ENCODE assay signal across 20 mouse cellular contexts in the genomic region with DNA sequence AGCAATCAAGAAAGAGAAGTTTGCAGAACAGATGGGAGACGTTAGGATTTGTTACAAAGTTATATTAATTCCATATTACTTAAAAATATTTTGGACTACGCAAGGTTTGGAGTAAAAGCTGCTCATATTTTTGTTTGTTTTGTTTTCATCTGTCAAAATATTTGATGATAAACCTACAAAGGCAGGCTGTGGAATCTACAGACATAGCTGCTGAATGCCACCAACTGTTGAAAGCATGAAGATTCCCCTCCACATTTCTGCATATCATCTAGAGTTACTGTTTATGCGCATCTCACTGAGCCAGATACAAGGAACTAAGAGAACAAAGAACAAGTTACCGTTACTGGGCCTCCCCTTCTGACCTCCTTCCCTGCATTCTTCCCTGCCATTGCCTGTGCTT.
A peak's percentile ranks its signal among the peaks of the same experiment; 100 is the strongest.
DNase-seq lines count a peak whose midpoint lies in the region; ATAC-seq and TF ChIP-seq lines count a peak whose summit lies in the region.
"Had no signal": no experiment of that assay in that cellular context is flagged by ENCODE, and none has a peak within 500 bp of the region (broad histone marks: within the 10 kb centered on the region; RNA-seq: fewer than 3 reads in every experiment).

No protein-coding gene starts in this region.

- no peak overlapping the region for H3K9ac ChIP-seq in embryonic facial prominence, embryonic 11.5 days (replicated peaks; ENCODE audit: low read length)
- H3K9ac ChIP-seq in forebrain, embryonic 15.5 days (replicated peaks): no peak overlapping the region
- H3K9ac ChIP-seq in forebrain, postnatal 0 days: no peak overlapping the region
- H3K9ac ChIP-seq in forebrain, embryonic 13.5 days: no peak overlapping the region
- H3K9ac ChIP-seq: embryonic facial prominence, embryonic 12.5 days had no signal

- no peak overlapping the region for H3K4me2 ChIP-seq in embryonic facial prominence, embryonic 11.5 days (ENCODE audit: low read depth, low read length)
- H3K4me2 ChIP-seq in forebrain, embryonic 15.5 days (replicated peaks): no peak overlapping the region
- no peak overlapping the region for H3K4me2 ChIP-seq in forebrain, postnatal 0 days (ENCODE audit: low read depth)
- H3K4me2 ChIP-seq in forebrain, embryonic 13.5 days: no peak overlapping the region
- H3K4me2 ChIP-seq: embryonic facial prominence, embryonic 12.5 days had no signal

- H3K36me3 ChIP-seq in embryonic facial prominence, embryonic 11.5 days (replicated peaks; ENCODE audit: control insufficient read depth, insufficient read depth, low read depth, low read length): no peaks in the 10 kb centered on the region
- no peaks in the 10 kb centered on the region for H3K36me3 ChIP-seq in embryonic facial prominence, embryonic 10.5 days (replicated peaks)
- no peaks in the 10 kb centered on the region for H3K36me3 ChIP-seq in forebrain, embryonic 15.5 days
- H3K36me3 ChIP-seq in forebrain, embryonic 10.5 days (replicated peaks): no peaks in the 10 kb centered on the region
- no peaks in the 10 kb centered on the region for H3K36me3 ChIP-seq in forebrain, postnatal 0 days (ENCODE audit: insufficient read depth)
- no peaks in the 10 kb centered on the region for H3K36me3 ChIP-seq in forebrain, embryonic 13.5 days (ENCODE audit: poor library complexity, severe bottlenecking)
- H3K36me3 ChIP-seq: embryonic facial prominence, embryonic 12.5 days; G1E had no signal

- no peaks in the 10 kb centered on the region for H3K27me3 ChIP-seq in embryonic facial prominence, embryonic 11.5 days (ENCODE audit: control insufficient read depth, insufficient read depth, low read length)
- H3K27me3 ChIP-seq in embryonic facial prominence, embryonic 10.5 days (replicated peaks; ENCODE audit: low read depth, poor library complexity, severe bottlenecking): no peaks in the 10 kb centered on the region
- no peaks in the 10 kb centered on the region for H3K27me3 ChIP-seq in forebrain, embryonic 15.5 days
- H3K27me3 ChIP-seq in forebrain, embryonic 10.5 days (ENCODE audit: poor library complexity, severe bottlenecking): no peaks in the 10 kb centered on the region
- no peaks in the 10 kb centered on the region for H3K27me3 ChIP-seq in forebrain, postnatal 0 days (ENCODE audit: insufficient read depth, low read length)
- H3K27me3 ChIP-seq in forebrain, embryonic 13.5 days: no peaks in the 10 kb centered on the region
- H3K27me3 ChIP-seq: CH12.LX; embryonic facial prominence, embryonic 12.5 days had no signal

- no peaks in the 10 kb centered on the region for H3K9me3 ChIP-seq in embryonic facial prominence, embryonic 11.5 days (replicated peaks; ENCODE audit: control insufficient read depth, low read length)
- H3K9me3 ChIP-seq in embryonic facial prominence, embryonic 10.5 days: no peaks in the 10 kb centered on the region
- no peaks in the 10 kb centered on the region for H3K9me3 ChIP-seq in forebrain, embryonic 15.5 days
- H3K9me3 ChIP-seq in forebrain, embryonic 10.5 days: no peaks in the 10 kb centered on the region
- no peaks in the 10 kb centered on the region for H3K9me3 ChIP-seq in forebrain, postnatal 0 days (ENCODE audit: low read length)
- H3K9me3 ChIP-seq in forebrain, embryonic 13.5 days (replicated peaks): no peaks in the 10 kb centered on the region
- H3K9me3 ChIP-seq: embryonic facial prominence, embryonic 12.5 days; G1E had no signal

- no peak overlapping the region for H3K4me3 ChIP-seq in embryonic facial prominence, embryonic 11.5 days (ENCODE audit: low read depth, low read length)
- no peak overlapping the region for H3K4me3 ChIP-seq in embryonic facial prominence, embryonic 10.5 days
- H3K4me3 ChIP-seq in forebrain, embryonic 15.5 days: no peak overlapping the region
- H3K4me3 ChIP-seq in forebrain, embryonic 10.5 days: no peak overlapping the region
- no peak overlapping the region for H3K4me3 ChIP-seq in forebrain, postnatal 0 days (ENCODE audit: low read depth, low read length)
- H3K4me3 ChIP-seq in forebrain, embryonic 13.5 days: no peak overlapping the region
- H3K4me3 ChIP-seq: embryonic facial prominence, embryonic 12.5 days had no signal

- H3K4me1 ChIP-seq in embryonic facial prominence, embryonic 11.5 days (ENCODE audit: control insufficient read depth, insufficient read depth, low read length): no peaks in the 10 kb centered on the region
- H3K4me1 ChIP-seq in embryonic facial prominence, embryonic 10.5 days: 0 out of 2 replicates have a peak, but pooled peaks cover 6% of the 10 kb centered on the region
- H3K4me1 ChIP-seq in forebrain, embryonic 15.5 days: no peaks in the 10 kb centered on the region
- H3K4me1 ChIP-seq in forebrain, embryonic 10.5 days: no peaks in the 10 kb centered on the region
- H3K4me1 ChIP-seq in forebrain, postnatal 0 days (ENCODE audit: insufficient read depth): no peaks in the 10 kb centered on the region
- H3K4me1 ChIP-seq in forebrain, embryonic 13.5 days: no peaks in the 10 kb centered on the region

- ATAC-seq in embryonic facial prominence, embryonic 11.5 days (replicated peaks; ENCODE audit: insufficient number of reproducible peaks, low FRiP score, low TSS enrichment, low read depth): no peak
- 0 out of 2 replicates have a peak, but pooled peaks have one; percentile 13 for ATAC-seq in forebrain, embryonic 15.5 days (replicated peaks)
- peak; percentile 60 for ATAC-seq in forebrain, postnatal 0 days
- ATAC-seq in forebrain, embryonic 13.5 days: no peak; the same call in 1 of the 2 replicates
- ATAC-seq: CD4-positive, CD25-positive, alpha-beta regulatory T cell, adult 4 months had no signal

- peak; percentile 9 for DNase-seq in embryonic facial prominence, embryonic 11.5 days (ENCODE audit: low spot score)
- no peak for DNase-seq in embryonic facial prominence, embryonic 10.5 days (ENCODE audit: low spot score)
- DNase-seq in forebrain, embryonic 10.5 days (ENCODE audit: extremely low spot score, low spot score): no peak
- peak; percentile 17 for DNase-seq in forebrain, postnatal 0 days
- no peak for DNase-seq in MN1 (ENCODE audit: low spot score)
- DNase-seq: adrenal gland, adult 2 months; adrenal gland, postnatal 14 days; adrenal gland, postnatal 36 days; B cell, adult 2 months; cerebellum, adult 11-12 months; cerebellum, adult 2 months; cerebellum, adult 9-10 months; cerebellum, postnatal 10 days; cerebellum, postnatal 25 days had no signal

- H3K27ac ChIP-seq in embryonic facial prominence, embryonic 11.5 days (replicated peaks; ENCODE audit: low read depth, low read length): no peak overlapping the region
- no peak overlapping the region for H3K27ac ChIP-seq in embryonic facial prominence, embryonic 10.5 days (replicated peaks)
- H3K27ac ChIP-seq in forebrain, embryonic 15.5 days (replicated peaks): no peak overlapping the region
- H3K27ac ChIP-seq in forebrain, embryonic 10.5 days: no peak overlapping the region
- no peak overlapping the region for H3K27ac ChIP-seq in forebrain, postnatal 0 days (ENCODE audit: low read depth, low read length)
- H3K27ac ChIP-seq in forebrain, embryonic 13.5 days: no peak overlapping the region
- H3K27ac ChIP-seq: embryonic facial prominence, embryonic 12.5 days had no signal

- WGBS in embryonic facial prominence, embryonic 11.5 days: 59% methylated on average over 4 of the region's 4 CpGs
- 69% methylated on average over 4 of the region's 4 CpGs for WGBS in embryonic facial prominence, embryonic 10.5 days
- 79% methylated on average over 4 of the region's 4 CpGs for WGBS in forebrain, embryonic 15.5 days
- 86% methylated on average over 4 of the region's 4 CpGs for WGBS in forebrain, embryonic 10.5 days
- 68% methylated on average over 4 of the region's 4 CpGs for WGBS in forebrain, postnatal 0 days
- 84% methylated on average over 4 of the region's 4 CpGs for WGBS in forebrain, embryonic 13.5 days

- no peak for TF ChIP-seq CTCF in forebrain, postnatal 0 days (IDR thresholded peaks at IDR 0.05; ENCODE audit: low read depth)

Comparison
In these comparisons a context has a peak if more than half of its experiments do, and no peak if none do; other contexts are left out.
1. ATAC-seq: peak in forebrain, embryonic 15.5 days (single experiment) and forebrain, postnatal 0 days (single experiment); none in embryonic facial prominence, embryonic 11.5 days (single experiment) and forebrain, embryonic 13.5 days (single experiment).
2. DNase-seq: peak in embryonic facial prominence, embryonic 11.5 days (single experiment) and forebrain, postnatal 0 days (single experiment); none in embryonic facial prominence, embryonic 10.5 days (single experiment), forebrain, embryonic 10.5 days (single experiment) and MN1 (single experiment).